Mouse (Mus musculus): ENCODE measurements around the gene Sh3gl3. TPM values are rescaled to one million over a fixed set of nuclear protein-coding genes. Genes with fewer than 3 reads are reported as not detected.

The Sh3gl3 gene
- polyA plus RNA-seq (2017; shearing (Covaris generic)): 5.2 TPM

GRCm38 (mm10) chr7:82173540-82173939 is at the start of gene Sh3gl3:
TSS of gene Sh3gl3 (plus strand) at chr7:82173840.

GRCm38 (mm10) chr7:82335211-82336121 is 161.8 kb downstream of the Sh3gl3 start, which contains the start of gene Adamtsl3:
TSS of gene Adamtsl3 (plus strand) at chr7:82335694.

Other genes with a start within 250 kb of the Sh3gl3 start
- gene Hdgfl3, start 239.4 kb upstream of the Sh3gl3 start, polyA plus RNA-seq (2017; shearing (Covaris generic)): 6.6 TPM
- not detected for gene Bnc1, start 181.5 kb upstream of the Sh3gl3 start, polyA plus RNA-seq (2017; shearing (Covaris generic))
- gene Adamtsl3, start 161.9 kb downstream of the Sh3gl3 start, polyA plus RNA-seq (2017; shearing (Covaris generic)): 0.27 TPM

All from inflammation-experienced regulatory T-cells, adult 16 weeks (primary cell).